Mouse (Mus musculus): ENCODE data around the gene Gm10277. TPM values are rescaled to one million over a fixed set of nuclear protein-coding genes. Genes with fewer than 3 reads are reported as not detected.

Gene Gm10277
- total RNA-seq, 2 experiments from 2014 or later: not detected

DNA sequence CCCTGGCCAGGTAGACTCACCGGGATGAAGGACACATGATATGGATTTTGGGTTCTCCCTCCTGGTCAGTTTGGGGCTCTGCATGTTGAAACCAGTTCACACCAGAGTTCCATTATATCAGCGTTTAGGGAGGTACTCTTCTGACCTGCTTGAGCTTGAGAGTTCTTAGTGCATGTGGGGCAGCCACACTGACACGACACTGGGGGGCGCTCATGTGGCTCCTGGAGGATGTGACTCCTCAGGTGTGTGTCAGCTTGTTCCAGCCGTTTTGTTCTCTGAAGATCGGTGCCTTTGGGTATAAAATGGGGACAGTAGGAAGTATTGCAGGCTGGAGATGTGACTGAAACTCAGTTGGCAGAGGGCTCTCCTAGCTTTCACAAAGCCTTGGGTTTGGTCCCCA is 43.6 kb downstream of the Gm10277 start:
- no peak for DNase-seq
- intact Hi-C loops (cut with DNase I; ENCODE audit: low total_unique reads): no loop called here

DNA sequence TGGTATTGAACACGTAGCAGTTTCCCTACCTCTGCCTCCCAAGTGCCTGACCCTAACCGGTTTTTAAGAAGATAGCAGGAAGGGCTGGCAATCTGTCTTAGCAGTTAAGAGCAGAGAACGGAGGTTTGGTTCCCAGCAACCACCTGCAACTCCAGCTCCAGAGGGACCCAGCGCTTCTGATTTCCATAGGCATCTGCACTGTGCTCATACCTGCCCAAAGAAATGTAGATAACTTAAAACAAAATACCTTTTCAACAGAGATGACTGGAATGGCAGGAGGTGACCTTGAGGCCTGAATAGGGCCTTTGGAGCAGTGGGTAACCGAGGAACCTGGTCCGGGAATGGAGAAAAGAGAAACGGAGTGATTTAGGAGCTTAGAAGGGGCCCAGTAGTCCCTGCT is 49.0 kb downstream of the Gm10277 start:
- intact Hi-C loops (cut with DNase I; ENCODE audit: low total_unique reads): no loop called here

DNA sequence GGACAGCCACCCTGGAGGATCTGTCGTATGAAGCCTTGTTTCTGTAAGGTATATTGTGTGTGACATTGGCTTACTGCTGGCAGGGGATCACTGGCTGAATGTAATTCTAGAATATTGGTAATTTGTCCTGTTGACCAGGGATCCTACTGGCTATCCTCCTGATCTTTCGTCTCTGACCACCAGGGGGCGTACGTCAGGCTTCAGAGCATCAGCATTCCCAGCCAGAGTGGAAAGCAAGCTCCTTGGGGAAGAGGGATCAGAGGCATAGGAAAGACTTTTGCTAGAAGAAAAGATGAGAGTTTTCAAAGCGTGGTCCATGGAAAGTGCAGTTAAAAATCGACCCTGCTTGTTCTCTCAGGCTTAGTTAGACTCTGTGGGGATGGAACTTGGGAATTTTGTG is 50.3 kb downstream of the Gm10277 start:
- DNase-seq: peak; percentile 86
- intact Hi-C loops (cut with DNase I; ENCODE audit: low total_unique reads): no loop called here

More for the DNA sequence above, 49.0 kb downstream of the Gm10277 start:
- DNase-seq: no peak

Other genes with a start within 250 kb of the Gm10277 start
- 10 to 100 TPM; 34.3 to 35.1 TPM for gene Taok1, start 179.9 kb downstream of the Gm10277 start, total RNA-seq (2021)
- 10 to 100 TPM; 38.0 to 42.0 TPM for gene Nufip2, start 101.6 kb downstream of the Gm10277 start, total RNA-seq (2021)
- gene Cryba1, start 62.5 kb downstream of the Gm10277 start, total RNA-seq (2021): not detected
- 100 to 1,000 TPM; 307 to 323 TPM for gene Myo18a, start 24.5 kb downstream of the Gm10277 start, total RNA-seq (2021)
- gene Pipox, start 106.3 kb upstream of the Gm10277 start, total RNA-seq (2021): under 1 TPM in 1 of 2 experiments, not detected in 1; 0.94 TPM
- under 1 TPM; 0.51 to 0.82 TPM for gene Sez6, start 143.1 kb upstream of the Gm10277 start, total RNA-seq (2021)
- 10 to 100 TPM; 18.3 to 19.1 TPM for gene Phf12, start 195.0 kb upstream of the Gm10277 start, total RNA-seq (2021)
- gene Dhrs13, start 244.5 kb upstream of the Gm10277 start, total RNA-seq (2021): 1 to 10 TPM; 1.6 to 1.7 TPM

Data from gastrocnemius, postnatal 14 days (tissue).